Mouse (Mus musculus) heart, embryonic 16.5 days (tissue): Measurements from ENCODE around the gene Gm20431. TPM values are rescaled to one million over a fixed set of nuclear protein-coding genes. Genes with fewer than 3 reads are reported as not detected.
"Not testable (repeated sequence)": the region's sequence is repeated elsewhere in the genome, so short reads cannot be mapped to it uniquely, and the experiment has no call there.

Source experiments
- ATAC-seq: fragments of 200-750 bp; cut with Nextera tagmentation; replicated peaks from 2 replicates; pipeline ENCODE4 v1.8.0; 2017; ENCODE audit warnings: moderate number of reproducible peaks; ENCODE audit not compliant: insufficient read depth, low FRiP score; ENCODE audit errors: extremely low read depth
- H3K27ac ChIP-seq: fragments of 300-500 bp; sonication (generic); 2 replicates; pipeline ENCODE4 v1.5.1; 2014; ENCODE audit warnings: mild to moderate bottlenecking, low read length, control low read depth, moderate library complexity
- H3K27me3 ChIP-seq: fragments of 300-500 bp; sonication (generic); 2 replicates; pipeline ENCODE4 v1.6.1; 2014; ENCODE audit warnings: low read length, mixed read lengths; ENCODE audit not compliant: control insufficient read depth, insufficient read depth
- H3K36me3 ChIP-seq: fragments of 300-500 bp; sonication (generic); 2 replicates; pipeline ENCODE4 v1.6.1; 2014; ENCODE audit not compliant: control insufficient read depth, insufficient read depth
- H3K4me1 ChIP-seq: fragments of 300-500 bp; sonication (generic); 2 replicates; pipeline ENCODE4 v1.6.1; 2014; ENCODE audit warnings: low read length, mixed read lengths; ENCODE audit not compliant: control insufficient read depth, insufficient read depth
- H3K4me2 ChIP-seq: fragments of 300-500 bp; sonication (generic); 2 replicates; pipeline ENCODE4 v1.6.1; 2014; ENCODE audit warnings: low read depth, mild to moderate bottlenecking, control low read depth, low read length
- H3K4me3 ChIP-seq: fragments of 300-500 bp; sonication (generic); 2 replicates; pipeline ENCODE4 v1.5.1; 2014; ENCODE audit warnings: mild to moderate bottlenecking, control low read depth, low read length
- H3K9ac ChIP-seq: fragments of 300-500 bp; sonication (generic); 2 replicates; pipeline ENCODE4 v1.6.1; 2014; ENCODE audit warnings: low read length, control low read depth
- H3K9me3 ChIP-seq: fragments of 300-500 bp; sonication (generic); replicated peaks from 2 replicates; pipeline ENCODE4 v1.6.1; 2016; ENCODE audit warnings: low read length; ENCODE audit not compliant: control insufficient read depth
- WGBS: fragments of 180-500 bp; shearing (Covaris S2); extraction: QIAGEN DNeasy Blood & Tissue Kit; methylation state at CpG from one replicate; pipeline ENCODE4 v1.1.7; 2014; 5-methylcytosine and 5-hydroxymethylcytosine counted together
- polyA plus RNA-seq: library from polyadenylated mRNA; unstranded; fragments of >200 nt; fragmentation: Nextera tagmentation; extraction: Ambion mirVana; gene quantifications from 2 replicates; pipeline ENCODE4 v1.2.1, GENCODE M21; 2015

Gene Gm20431
- polyA plus RNA-seq, 1 experiment from 2014 or later: 3.0 TPM

DNA sequence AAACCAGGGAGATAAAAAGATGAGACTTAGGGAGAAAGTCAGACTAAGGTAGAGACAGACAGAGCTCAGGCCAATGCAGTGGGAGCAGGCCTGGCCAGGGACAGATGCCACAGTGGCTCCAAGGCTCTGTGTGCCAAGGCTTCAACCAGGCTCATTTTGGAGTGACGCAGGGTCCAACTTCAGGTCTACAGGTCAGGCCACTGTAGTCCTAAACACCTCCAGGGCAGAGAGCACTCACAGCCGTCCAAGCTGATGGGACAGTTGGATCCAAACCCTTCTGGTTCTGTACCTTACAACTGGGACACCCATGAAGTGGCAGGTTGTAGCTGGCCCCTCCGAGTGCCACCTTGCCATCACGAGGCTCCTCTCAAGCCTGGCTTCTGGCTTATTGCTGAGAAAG is 3.3 kb downstream of the Gm20431 start:
- Histone ChIP-seq H3K9me3 (no peaks in the 10 kb centered on the region), H3K27ac (no peak overlapping the region), H3K4me1 (peaks cover 25% of the 10 kb centered on the region), H3K9ac (no peak overlapping the region), H3K4me2 (no peak overlapping the region), H3K27me3 (no peaks in the 10 kb centered on the region), H3K4me3 (no peak overlapping the region), H3K36me3 (no peaks in the 10 kb centered on the region)
- 88% methylated on average over 4 of the region's 4 CpGs for WGBS
- no peak for ATAC-seq

GRCm38 (mm10) chr2:167656629-167657478 is 4.4 kb downstream of the Gm20431 start:
- H3K4me1 ChIP-seq: peaks cover 21% of the 10 kb centered on the region
- H3K4me2 ChIP-seq: peak overlapping the region; percentile 35
- H3K36me3 ChIP-seq: no peaks in the 10 kb centered on the region
- H3K9ac ChIP-seq: peak overlapping the region; percentile 50
- ATAC-seq: no peak
- H3K4me3 ChIP-seq: 0 out of 2 replicates have a peak overlapping the region, but pooled peaks have one; percentile 1
- H3K27ac ChIP-seq: no peak overlapping the region
- 76% methylated on average over 16 of the region's 16 CpGs for WGBS
- no peaks in the 10 kb centered on the region for H3K9me3 ChIP-seq
- H3K27me3 ChIP-seq: no peaks in the 10 kb centered on the region

GRCm38 (mm10) chr2:167654911-167655600 is 6.2 kb downstream of the Gm20431 start:
- Histone ChIP-seq H3K27me3 (no peaks in the 10 kb centered on the region), H3K9ac (no peak overlapping the region), H3K4me1 (peaks cover 12% of the 10 kb centered on the region), H3K4me2 (no peak overlapping the region), H3K36me3 (0 out of 2 replicates have a peak, but pooled peaks cover 3% of the 10 kb centered on the region), H3K4me3 (no peak overlapping the region), H3K27ac (no peak overlapping the region), H3K9me3 (no peaks in the 10 kb centered on the region)
- no peak for ATAC-seq
- WGBS: 86% methylated on average over 10 of the region's 10 CpGs

DNA sequence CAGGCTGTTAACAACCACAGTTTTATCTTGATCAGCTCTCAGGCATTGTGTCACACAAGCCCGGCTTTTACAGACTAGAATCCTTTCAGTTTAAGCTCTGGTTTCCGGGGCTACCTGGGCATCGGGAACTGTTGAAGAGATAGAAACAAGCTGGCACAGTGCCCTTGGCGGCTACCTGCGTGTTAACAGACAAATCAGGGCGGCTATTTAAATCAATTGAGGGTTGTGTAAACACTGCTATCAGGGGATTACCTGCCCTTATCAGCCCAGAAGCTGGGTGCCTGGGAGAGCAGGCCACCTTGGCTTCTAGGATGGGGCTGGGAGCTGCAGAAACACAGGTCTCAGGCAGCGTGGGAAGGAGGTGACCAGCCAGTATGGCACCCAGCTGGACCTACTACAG is 8.6 kb downstream of the Gm20431 start:
- no peaks in the 10 kb centered on the region for H3K27me3 ChIP-seq
- no peak overlapping the region for H3K27ac ChIP-seq
- no peak for ATAC-seq
- no peak overlapping the region for H3K9ac ChIP-seq
- H3K4me2 ChIP-seq: no peak overlapping the region
- no peaks in the 10 kb centered on the region for H3K4me1 ChIP-seq
- H3K4me3 ChIP-seq: no peak overlapping the region
- 69% methylated on average over 7 of the region's 7 CpGs for WGBS
- 0 out of 2 replicates have a peak, but pooled peaks cover 3% of the 10 kb centered on the region for H3K36me3 ChIP-seq
- H3K9me3 ChIP-seq: no peaks in the 10 kb centered on the region

DNA sequence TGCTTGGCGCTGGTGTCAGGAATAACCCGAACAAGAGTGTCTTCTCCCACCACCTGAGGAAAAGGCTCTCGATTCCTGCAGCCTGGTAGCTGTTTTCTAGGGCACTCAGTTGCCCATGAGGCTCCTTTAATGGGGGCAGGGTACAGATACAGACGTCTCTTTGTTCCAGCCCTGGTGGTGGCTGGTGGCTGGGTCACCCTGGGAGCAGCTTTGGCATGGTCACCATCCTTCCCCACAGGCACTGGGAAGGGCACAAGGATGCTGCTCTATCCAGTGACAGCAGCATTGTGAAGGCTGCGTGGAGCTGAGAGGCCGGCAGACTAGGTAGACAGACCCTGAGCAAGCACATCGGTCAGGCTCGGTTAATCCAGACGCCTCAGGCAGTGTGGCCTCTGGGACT is 9.7 kb downstream of the Gm20431 start:
- Histone ChIP-seq H3K9me3 (no peaks in the 10 kb centered on the region), H3K4me1 (no peaks in the 10 kb centered on the region), H3K27ac (no peak overlapping the region), H3K27me3 (no peaks in the 10 kb centered on the region), H3K4me3 (no peak overlapping the region), H3K4me2 (no peak overlapping the region), H3K9ac (no peak overlapping the region), H3K36me3 (0 out of 2 replicates have a peak, but pooled peaks cover 3% of the 10 kb centered on the region)
- no peak for ATAC-seq
- 92% methylated on average over 9 of the region's 9 CpGs for WGBS

- H3K4me3 ChIP-seq: no peak overlapping the region
- no peaks in the 10 kb centered on the region for H3K9me3 ChIP-seq
Observed at GRCm38 (mm10) chr2:167649290-167650032, 11.8 kb downstream of the Gm20431 start.

GRCm38 (mm10) chr2:167646411-167646810 is 14.9 kb downstream of the Gm20431 start:
- Histone ChIP-seq H3K27ac (no peak overlapping the region), H3K9ac (no peak overlapping the region), H3K4me3 (no peak overlapping the region), H3K4me1 (no peaks in the 10 kb centered on the region), H3K36me3 (0 out of 2 replicates have a peak, but pooled peaks cover 5% of the 10 kb centered on the region), H3K9me3 (no peaks in the 10 kb centered on the region), H3K27me3 (no peaks in the 10 kb centered on the region), H3K4me2 (no peak overlapping the region)
- ATAC-seq: no peak
- 75% methylated on average over 4 of the region's 4 CpGs for WGBS

More at GRCm38 (mm10) chr2:167649290-167650032, 11.8 kb downstream of the Gm20431 start:
- 0 out of 2 replicates have a peak, but pooled peaks cover 5% of the 10 kb centered on the region for H3K36me3 ChIP-seq
- 87% methylated on average over 12 of the region's 12 CpGs for WGBS
- H3K9ac ChIP-seq: no peak overlapping the region
- H3K27ac ChIP-seq: no peak overlapping the region
- ATAC-seq: no peak
- H3K4me2 ChIP-seq: no peak overlapping the region
- H3K27me3 ChIP-seq: no peaks in the 10 kb centered on the region
- H3K4me1 ChIP-seq: no peaks in the 10 kb centered on the region

DNA sequence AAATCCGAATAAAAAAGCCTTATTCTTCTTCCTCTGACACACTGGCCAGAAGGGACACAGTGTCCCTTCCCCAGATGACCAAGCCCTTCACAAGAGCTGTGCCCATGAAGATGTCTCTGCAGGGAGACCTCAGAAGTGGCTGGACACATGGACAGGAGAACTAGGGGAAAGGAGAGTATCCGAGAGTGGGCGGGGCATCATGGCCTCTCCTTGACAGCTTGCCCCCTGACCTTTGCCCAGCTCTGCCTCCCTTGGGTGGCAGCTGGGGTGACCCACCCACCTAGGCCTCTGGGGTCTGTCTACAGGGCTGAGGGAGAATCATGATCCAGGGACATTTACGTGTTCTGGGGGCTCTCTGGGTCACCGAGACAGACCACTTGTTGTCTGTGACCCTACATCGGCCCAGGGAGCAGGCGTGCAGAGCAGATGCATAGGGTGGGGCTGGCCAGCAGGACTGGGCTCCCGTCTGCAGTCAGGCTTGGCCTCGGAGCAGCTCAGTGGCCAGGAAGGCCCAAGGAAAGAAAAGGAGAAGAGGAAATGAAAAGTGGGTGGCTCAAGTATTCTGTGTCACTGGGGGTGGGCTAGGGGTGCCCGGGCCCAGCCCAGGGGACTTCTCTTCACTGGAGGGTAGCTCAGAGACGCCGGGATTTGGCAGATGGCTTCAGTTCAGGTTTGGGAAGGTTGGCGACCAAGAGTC is 17.8 kb downstream of the Gm20431 start:
- H3K9ac ChIP-seq, H3K9me3 ChIP-seq, H3K4me1 ChIP-seq, H3K4me3 ChIP-seq, ATAC-seq, H3K27me3 ChIP-seq, H3K27ac ChIP-seq, H3K4me2 ChIP-seq, H3K36me3 ChIP-seq: not testable (repeated sequence)
- 76% methylated on average over 13 of the region's 13 CpGs for WGBS
